In genomic region chr4:129913761-129914644, GRCm38 (mm10) we compare ENCODE assay signal across 9 mouse cellular contexts. TPM values are rescaled to one million over a fixed set of nuclear protein-coding genes. Genes with fewer than 3 reads are reported as not detected.
DNase-seq lines count a peak whose midpoint lies in the region; ATAC-seq and TF ChIP-seq lines count a peak whose summit lies in the region.
"Had no signal": no experiment of that assay in that cellular context is flagged by ENCODE, and none has a peak within 500 bp of the region (broad histone marks: within the 10 kb centered on the region; RNA-seq: fewer than 3 reads in every experiment).

No protein-coding gene starts in this region.

- peak overlapping the region; percentile 16 for H3K4me3 ChIP-seq in heart, embryonic 11.5 days (ENCODE audit: low read depth, low read length)
- H3K4me3 ChIP-seq in heart, postnatal 0 days (ENCODE audit: low read depth, low read length) = peak overlapping the region; percentile 14; the same call in 1 of the 2 replicates
- H3K4me3 ChIP-seq in limb, embryonic 15.5 days = no peak overlapping the region

- peak overlapping the region; percentile 61 for H3K4me2 ChIP-seq in heart, embryonic 11.5 days
- H3K4me2 ChIP-seq in heart, postnatal 0 days (ENCODE audit: low read depth, low read length) = peak overlapping the region; percentile 48
- peak overlapping the region; percentile 21 for H3K4me2 ChIP-seq in limb, embryonic 15.5 days

- H3K4me1 ChIP-seq in heart, embryonic 11.5 days (ENCODE audit: control insufficient read depth, insufficient read depth, low read length) = peaks cover 23% of the 10 kb centered on the region
- peaks cover 29% of the 10 kb centered on the region for H3K4me1 ChIP-seq in heart, postnatal 0 days (ENCODE audit: control insufficient read depth, insufficient read depth)
- H3K4me1 ChIP-seq in limb, embryonic 15.5 days = peaks cover 19% of the 10 kb centered on the region

- H3K9me3 ChIP-seq in heart, embryonic 11.5 days (replicated peaks; ENCODE audit: control insufficient read depth, low read length) = no peaks in the 10 kb centered on the region
- H3K9me3 ChIP-seq in heart, postnatal 0 days (replicated peaks; ENCODE audit: control insufficient read depth, low read length) = no peaks in the 10 kb centered on the region
- H3K9me3 ChIP-seq in limb, embryonic 15.5 days = no peaks in the 10 kb centered on the region

- 0 out of 2 replicates have a peak overlapping the region, but pooled peaks have one; percentile 29 for H3K27ac ChIP-seq in heart, embryonic 11.5 days (ENCODE audit: low read depth, low read length)
- H3K27ac ChIP-seq in heart, postnatal 0 days (ENCODE audit: low read depth) = peak overlapping the region; percentile 62
- 0 out of 2 replicates have a peak overlapping the region, but pooled peaks have one; percentile 48 for H3K27ac ChIP-seq in limb, embryonic 15.5 days

- 7% methylated on average over 16 of the region's 16 CpGs for WGBS in heart, embryonic 11.5 days (ENCODE audit: insufficient replicate concordance)
- WGBS in heart, postnatal 0 days = 11% methylated on average over 16 of the region's 16 CpGs
- 17% methylated on average over 16 of the region's 16 CpGs for WGBS in limb, embryonic 15.5 days

- no peak for ATAC-seq in heart, embryonic 11.5 days (replicated peaks; ENCODE audit: insufficient number of reproducible peaks, low FRiP score, low TSS enrichment)
- peak; percentile 62; the same call in 1 of the 2 replicates for ATAC-seq in heart, postnatal 0 days (ENCODE audit: insufficient read depth, low read depth)
- ATAC-seq in limb, embryonic 15.5 days (ENCODE audit: insufficient number of reproducible peaks, low FRiP score, low TSS enrichment, low read depth) = no peak
- peak; percentile 41; the same call in 1 of the 2 replicates for ATAC-seq in monocyte, adult 5-6 weeks (replicated peaks; ENCODE audit: insufficient number of reproducible peaks, low FRiP score, low TSS enrichment, poor library complexity, severe bottlenecking)

- no peaks in the 10 kb centered on the region for H3K36me3 ChIP-seq in heart, embryonic 11.5 days (ENCODE audit: control insufficient read depth, insufficient read depth, low read length)
- no peaks in the 10 kb centered on the region for H3K36me3 ChIP-seq in heart, postnatal 0 days (replicated peaks; ENCODE audit: control insufficient read depth, insufficient read depth, low read length)
- H3K36me3 ChIP-seq in limb, embryonic 15.5 days = no peaks in the 10 kb centered on the region

- no peak for TF ChIP-seq CTCF in heart, postnatal 0 days (IDR thresholded peaks at IDR 0.05; ENCODE audit: low read depth)

- peak overlapping the region; percentile 58; the same call in 1 of the 2 replicates for H3K9ac ChIP-seq in heart, embryonic 11.5 days (ENCODE audit: low read depth, low read length)
- H3K9ac ChIP-seq in heart, postnatal 0 days (replicated peaks; ENCODE audit: low read depth, low read length) = 0 out of 2 replicates have a peak overlapping the region, but pooled peaks have one; percentile 28
- H3K9ac ChIP-seq in limb, embryonic 15.5 days = no peak overlapping the region

- H3K27me3 ChIP-seq in heart, embryonic 11.5 days (ENCODE audit: control insufficient read depth, insufficient read depth, low read length) = no peaks in the 10 kb centered on the region
- no peaks in the 10 kb centered on the region for H3K27me3 ChIP-seq in heart, postnatal 0 days (ENCODE audit: control insufficient read depth, insufficient read depth, low read length)
- H3K27me3 ChIP-seq in limb, embryonic 15.5 days = no peaks in the 10 kb centered on the region

- intact Hi-C loops in heart, postnatal 10 days (cut with DNase I) = no loop called here

- no peak for DNase-seq in heart, postnatal 10 days
- peak; percentile 80 to 92 for DNase-seq in adrenal gland, adult (ENCODE audit: inconsistent age in 2 of 2, low spot score in 1 of 2)
- DNase-seq in heart, postnatal 0 days (ENCODE audit: low spot score) = peak; percentile 60
- no peak for DNase-seq in cerebellum, adult 11-12 months
- DNase-seq in c-Kit-positive CD71-positive TER-119-positive erythroid progenitor cells, embryonic 14.5 days (ENCODE audit: low spot score) = no peak

- no peak for TF ChIP-seq EP300 in heart, postnatal 0 days (IDR thresholded peaks at IDR 0.05; ENCODE audit: low read depth)

RNA-seq across cellular contexts. Expression of gene Spocd1, which starts 15.0 kb away (rescaled TPM):
- 0.34 and 0.38 TPM in 2 replicates for polyA plus RNA-seq in heart, embryonic 11.5 days (2014; fragmentation: Nextera tagmentation; extraction: Ambion mirVana)
- under 1 TPM in 1 of 2 experiments, not detected in 1; 0.07 TPM for total RNA-seq in heart, postnatal 10 days (2021)
- 0.70 TPM in 1 of 2 replicates, not detected in the other for total RNA-seq in heart, postnatal 0 days (2014; rRNA removed; ENCODE audit: low replicate concordance)
- polyA plus RNA-seq in heart, postnatal 0 days (2015; fragmentation: Nextera tagmentation; extraction: Ambion mirVana) = 0.04 and 0.05 TPM in 2 replicates
- polyA plus RNA-seq in limb, embryonic 15.5 days (2015; fragmentation: Nextera tagmentation; extraction: Ambion mirVana) = 0.07 and 0.08 TPM in 2 replicates
- total RNA-seq in monocyte, adult 5-6 weeks (2017) = not detected in 3 replicates
- polyA plus RNA-seq: limb, embryonic 11.5 days had no signal

Comparison
In these comparisons a context has a peak if more than half of its experiments do, and no peak if none do; other contexts are left out.
1. ATAC-seq: peak in heart, postnatal 0 days (single experiment) and monocyte, adult 5-6 weeks (single experiment); none in heart, embryonic 11.5 days (single experiment) and limb, embryonic 15.5 days (single experiment).
2. DNase-seq: peak in adrenal gland, adult (2 of 2) and heart, postnatal 0 days (single experiment); none in heart, postnatal 10 days (0 of 2), cerebellum, adult 11-12 months (single experiment) and c-Kit-positive CD71-positive TER-119-positive erythroid progenitor cells, embryonic 14.5 days (single experiment).
3. Peak in every context shown above with its lines, with median percentiles within 50 percentile points of each other: H3K27ac ChIP-seq and H3K4me2 ChIP-seq.